Mouse (Mus musculus): ENCODE results near the gene Dcst2.

- no peak for TF ChIP-seq CTCF (IDR thresholded peaks at IDR 0.05; ENCODE audit: borderline replicate concordance, insufficient read depth, low read length)
- TF ChIP-seq POLR2A (IDR thresholded peaks at IDR 0.05; ENCODE audit: low read depth, low read length), result no peak
These were observed 35.9 kb upstream of the Dcst2 start for GRCm38 (mm10) chr3:89325882-89326281.
